9 mouse cellular contexts compared by ENCODE assay signal in genomic region chr3:133092936-133093335, GRCm38 (mm10). TPM values are rescaled to one million over a fixed set of nuclear protein-coding genes. Genes with fewer than 3 reads are reported as not detected.
DNase-seq lines count a peak whose midpoint lies in the region; ATAC-seq and TF ChIP-seq lines count a peak whose summit lies in the region.
"Had no signal": no experiment of that assay in that cellular context is flagged by ENCODE, and none has a peak within 500 bp of the region (broad histone marks: within the 10 kb centered on the region; RNA-seq: fewer than 3 reads in every experiment).

No protein-coding gene starts in this region.

- 0 out of 2 replicates have a peak, but pooled peaks cover 2% of the 10 kb centered on the region for H3K4me1 ChIP-seq in heart, embryonic 12.5 days (replicated peaks)
- peaks cover 22% of the 10 kb centered on the region for H3K4me1 ChIP-seq in intestine, embryonic 14.5 days (replicated peaks; ENCODE audit: control insufficient read depth, insufficient read depth, low read length)
- peaks cover 32% of the 10 kb centered on the region for H3K4me1 ChIP-seq in midbrain, embryonic 15.5 days
- H3K4me1 ChIP-seq in thymus, adult 2 months (replicated peaks; ENCODE audit: control insufficient read depth, insufficient read depth, low read length): no peaks in the 10 kb centered on the region

- no peak overlapping the region for H3K27ac ChIP-seq in heart, embryonic 12.5 days (ENCODE audit: poor library complexity, severe bottlenecking)
- H3K27ac ChIP-seq in intestine, embryonic 14.5 days (ENCODE audit: low read depth): no peak overlapping the region
- H3K27ac ChIP-seq in midbrain, embryonic 15.5 days: no peak overlapping the region
- H3K27ac ChIP-seq in thymus, adult 2 months (ENCODE audit: control insufficient read depth, insufficient read depth, low read length): no peak overlapping the region

- H3K4me2 ChIP-seq in heart, embryonic 12.5 days: no peak overlapping the region; the same call in 1 of the 2 replicates
- peak overlapping the region; percentile 73 for H3K4me2 ChIP-seq in intestine, embryonic 14.5 days (ENCODE audit: low read length)
- H3K4me2 ChIP-seq in midbrain, embryonic 15.5 days: peak overlapping the region; percentile 62

- H3K4me3 ChIP-seq in heart, embryonic 12.5 days: peak overlapping the region; percentile 89
- H3K4me3 ChIP-seq in intestine, embryonic 14.5 days (ENCODE audit: low read depth, low read length): peak overlapping the region; percentile 93
- H3K4me3 ChIP-seq in midbrain, embryonic 15.5 days: peak overlapping the region; percentile 89; the same call in 1 of the 2 replicates
- no peak overlapping the region for H3K4me3 ChIP-seq in thymus, adult 2 months (ENCODE audit: control insufficient read depth, insufficient read depth, low read length)

- DNase-seq in heart, postnatal 10 days: no peak
- no peak for DNase-seq in intestine, embryonic 14.5 days (ENCODE audit: low spot score)
- DNase-seq in thymus, adult 2 months: no peak
- DNase-seq: cerebellum, adult 2 months had no signal

- intact Hi-C loops in heart, postnatal 10 days (cut with DNase I): loop anchor here (5.0 kb wide), 1 partner anchor 1144 kb away; the partner anchor contains the start of gene Cxxc4

- no peaks in the 10 kb centered on the region for H3K27me3 ChIP-seq in heart, embryonic 12.5 days (replicated peaks)
- H3K27me3 ChIP-seq in intestine, embryonic 14.5 days (replicated peaks; ENCODE audit: control insufficient read depth, insufficient read depth, low read length): no peaks in the 10 kb centered on the region
- H3K27me3 ChIP-seq in midbrain, embryonic 15.5 days (replicated peaks): no peaks in the 10 kb centered on the region
- no peaks in the 10 kb centered on the region for H3K27me3 ChIP-seq in thymus, adult 2 months (ENCODE audit: control insufficient read depth, insufficient read depth, low read length)

- H3K9me3 ChIP-seq in heart, embryonic 12.5 days (replicated peaks): no peaks in the 10 kb centered on the region
- H3K9me3 ChIP-seq in intestine, embryonic 14.5 days (ENCODE audit: control insufficient read depth, low read length): no peaks in the 10 kb centered on the region
- H3K9me3 ChIP-seq in midbrain, embryonic 15.5 days: no peaks in the 10 kb centered on the region

- peaks cover 3% of the 10 kb centered on the region for H3K36me3 ChIP-seq in heart, embryonic 12.5 days
- H3K36me3 ChIP-seq in intestine, embryonic 14.5 days (ENCODE audit: control insufficient read depth, insufficient read depth, low read length): peaks cover 20% of the 10 kb centered on the region
- H3K36me3 ChIP-seq in midbrain, embryonic 15.5 days (replicated peaks): 0 out of 2 replicates have a peak, but pooled peaks cover 2% of the 10 kb centered on the region
- H3K36me3 ChIP-seq in thymus, adult 2 months (ENCODE audit: control insufficient read depth, insufficient read depth, low read length): 0 out of 2 replicates have a peak, but pooled peaks cover 3% of the 10 kb centered on the region

- no peak for TF ChIP-seq CTCF in thymus, adult 2 months (IDR thresholded peaks at IDR 0.05; ENCODE audit: borderline replicate concordance, control insufficient read depth, extremely low read depth, insufficient read depth, low read length, poor library complexity)

- no peak for TF ChIP-seq POLR2A in thymus, adult 2 months (IDR thresholded peaks at IDR 0.05; ENCODE audit: control insufficient read depth, extremely low read depth, insufficient read depth, low read length, poor library complexity)

- H3K9ac ChIP-seq in heart, embryonic 12.5 days: no peak overlapping the region
- H3K9ac ChIP-seq in intestine, embryonic 14.5 days (ENCODE audit: low read length): peak overlapping the region; percentile 98; the same call in 1 of the 2 replicates
- no peak overlapping the region for H3K9ac ChIP-seq in midbrain, embryonic 15.5 days

- ATAC-seq in heart, embryonic 12.5 days (ENCODE audit: insufficient number of reproducible peaks, low FRiP score): no peak
- peak; percentile 20 for ATAC-seq in common myeloid progenitor, adult 5-6 weeks (replicated peaks; ENCODE audit: low read depth, poor library complexity, severe bottlenecking)
- no peak for ATAC-seq in intestine, embryonic 14.5 days (replicated peaks; ENCODE audit: low FRiP score, low TSS enrichment, low read depth)
- no peak for ATAC-seq in midbrain, embryonic 15.5 days (replicated peaks)
- ATAC-seq in frontal cortex, adult (ENCODE audit: low TSS enrichment): no peak
- no peak for ATAC-seq in activated CD4-positive, CD25-positive, alpha-beta regulatory T cell, adult 4 months

- 83% methylated on average over 1 of the region's 1 CpGs for WGBS in heart, embryonic 12.5 days
- WGBS in intestine, embryonic 14.5 days: 73% methylated on average over 1 of the region's 1 CpGs
- WGBS in midbrain, embryonic 15.5 days: 79% methylated on average over 1 of the region's 1 CpGs
- 4% methylated on average over 1 of the region's 1 CpGs for WGBS in thymus, adult 2 months

RNA-seq across cellular contexts. Expression of gene Gstcd, which starts 1.1 kb away (rescaled TPM):
- polyA plus RNA-seq in heart, embryonic 12.5 days (2016; fragmentation: Nextera tagmentation; extraction: Ambion mirVana): 4.9 and 5.0 TPM in 2 replicates
- 1 to 10 TPM; 5.6 to 6.2 TPM for total RNA-seq in heart, postnatal 10 days (2021)
- 19.1 and 21.4 TPM in 2 replicates for total RNA-seq in common myeloid progenitor, adult 5-6 weeks (2017)
- 9.1 and 10.7 TPM in 2 replicates for polyA plus RNA-seq in intestine, embryonic 14.5 days (2014; fragmentation: Nextera tagmentation; extraction: Ambion mirVana)
- polyA plus RNA-seq in midbrain, embryonic 15.5 days (2015; fragmentation: Nextera tagmentation; extraction: Ambion mirVana): 4.2 and 4.3 TPM in 2 replicates
- 6.5 and 8.1 TPM in 2 replicates for polyA plus RNA-seq in thymus, adult 2 months (2012; rRNA removed)
- 1 to 10 TPM; 2.5 to 4.0 TPM for polyA plus RNA-seq in activated CD4-positive, CD25-positive, alpha-beta regulatory T cell, adult 4 months (2017; shearing (Covaris generic))

RNA-seq across cellular contexts. Expression of gene Ints12, which starts 1.3 kb away (rescaled TPM):
- 14.3 and 15.0 TPM in 2 replicates for polyA plus RNA-seq in heart, embryonic 12.5 days (2016; fragmentation: Nextera tagmentation; extraction: Ambion mirVana)
- 10 to 100 TPM in 1 of 2 experiments, 1 to 10 TPM in 1; 7.9 to 10.4 TPM for total RNA-seq in heart, postnatal 10 days (2021)
- 14.4 and 14.8 TPM in 2 replicates for total RNA-seq in common myeloid progenitor, adult 5-6 weeks (2017)
- 18.6 and 22.8 TPM in 2 replicates for polyA plus RNA-seq in intestine, embryonic 14.5 days (2014; fragmentation: Nextera tagmentation; extraction: Ambion mirVana)
- polyA plus RNA-seq in midbrain, embryonic 15.5 days (2015; fragmentation: Nextera tagmentation; extraction: Ambion mirVana): 19.0 and 19.7 TPM in 2 replicates
- 9.7 and 10.2 TPM in 2 replicates for polyA plus RNA-seq in thymus, adult 2 months (2012; rRNA removed)
- 10 to 100 TPM; 17.1 to 20.7 TPM for polyA plus RNA-seq in activated CD4-positive, CD25-positive, alpha-beta regulatory T cell, adult 4 months (2017; shearing (Covaris generic))
